Mouse (Mus musculus) frontal cortex, postnatal 25 days (tissue): ENCODE results near the gene Srek1ip1.

Experiments used
- DNase-seq, 2 experiments: peaks; one replicate each; pipeline ENCODE4 v3.0.0; 2022; ENCODE audit warnings: low spot score in 2 of 2

Gene Srek1ip1

DNA sequence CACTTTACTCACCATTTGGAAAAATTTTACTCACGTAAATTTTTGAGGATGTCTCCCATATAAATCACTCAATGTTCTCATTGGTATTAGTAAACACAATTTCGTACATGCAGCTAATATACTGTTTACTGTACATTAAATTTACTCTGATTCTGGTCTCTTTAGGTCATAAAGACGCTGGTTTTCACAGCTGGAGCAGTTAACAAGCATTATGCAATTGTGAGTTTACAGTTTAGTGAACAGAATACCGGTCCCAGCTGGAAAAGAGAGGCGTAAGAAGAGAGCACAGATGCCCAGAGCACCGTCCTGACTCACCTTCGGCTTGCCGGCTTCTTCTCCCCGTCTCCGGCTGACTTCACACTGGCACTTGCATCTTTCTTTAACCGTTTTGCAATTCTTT, at the start of gene Srek1ip1:
Srek1ip1 (plus strand) TSS at position 301 of the 400 bp plus-strand sequence.
- DNase-seq = no peak

DNA sequence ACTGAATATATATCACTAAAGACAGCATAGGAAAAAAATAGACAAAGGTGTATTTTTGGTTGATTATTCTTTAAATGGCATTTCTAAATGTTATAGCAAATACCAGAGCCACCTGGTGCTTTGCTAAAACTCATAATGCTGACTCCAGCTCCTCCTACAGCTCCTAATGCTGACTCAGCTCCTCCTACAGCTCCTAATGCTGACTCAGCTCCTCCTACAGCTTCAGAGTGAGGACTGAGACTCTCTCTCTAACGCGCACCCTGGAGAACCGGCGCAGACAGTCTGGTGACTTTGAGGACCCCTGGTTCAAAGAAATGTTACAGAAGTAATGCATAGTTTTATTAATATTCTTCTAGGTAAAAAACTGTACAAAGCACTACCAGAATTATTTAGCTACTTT, 49.4 kb upstream of the Srek1ip1 start:
- no peak for DNase-seq

DNA sequence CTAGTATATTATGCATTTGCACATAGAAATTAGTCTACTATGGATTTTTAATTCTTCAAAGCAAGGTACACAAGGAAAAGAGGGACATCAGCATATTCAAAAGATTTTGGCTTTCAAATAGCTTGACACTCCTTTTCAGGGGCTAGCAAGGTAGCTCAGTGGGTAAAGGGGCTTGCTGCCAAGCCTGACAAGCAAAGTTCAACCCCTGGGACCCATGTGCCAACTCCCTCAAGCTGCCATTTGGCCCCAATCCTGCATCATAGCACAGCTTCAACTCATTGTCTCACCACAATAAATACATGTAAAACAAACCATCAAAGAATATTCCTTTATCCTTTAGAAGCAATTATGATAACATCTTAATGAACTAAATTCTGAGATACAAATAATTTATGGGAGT, 45.3 kb upstream of the Srek1ip1 start:
- no peak for DNase-seq

DNA sequence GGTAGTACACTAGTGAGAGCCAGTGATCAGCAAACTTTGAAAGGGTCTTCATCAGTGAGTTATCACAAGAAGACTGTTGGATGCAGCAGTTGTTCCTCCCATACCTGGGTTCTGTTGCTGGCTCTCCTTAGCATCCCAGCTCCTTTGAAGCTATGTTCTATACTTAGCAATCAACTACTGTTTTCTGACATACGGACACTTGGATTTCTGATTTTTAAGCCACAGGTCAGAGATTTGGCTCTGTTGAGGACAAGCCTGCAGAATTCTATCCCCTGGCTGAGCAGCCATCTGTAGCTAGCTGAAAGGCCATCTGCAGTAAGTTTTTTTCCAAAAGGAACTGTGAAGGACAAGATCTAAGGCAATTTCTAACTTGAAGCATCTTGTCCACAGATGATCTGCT, 32.9 kb upstream of the Srek1ip1 start:
- DNase-seq = no peak

DNA sequence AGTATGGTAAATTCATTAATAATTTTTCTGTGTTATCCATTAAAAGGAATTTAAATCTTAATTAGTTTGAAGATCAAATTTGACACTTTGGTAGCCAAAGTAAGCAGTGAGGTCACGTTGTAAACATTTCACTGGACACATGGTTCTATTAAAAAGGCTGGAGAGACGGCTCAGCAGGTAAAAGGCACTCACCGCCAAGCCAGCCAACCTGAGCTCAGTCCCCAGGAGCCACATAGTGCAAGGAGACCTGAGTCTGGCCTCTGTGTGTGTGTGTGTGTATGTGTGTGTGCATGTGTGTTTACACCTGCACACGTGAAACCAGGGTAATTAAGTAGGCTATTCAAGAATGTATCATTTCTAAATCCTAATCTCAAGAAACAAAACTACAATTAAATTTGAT, 29.9 kb upstream of the Srek1ip1 start:
- no peak for DNase-seq

DNA sequence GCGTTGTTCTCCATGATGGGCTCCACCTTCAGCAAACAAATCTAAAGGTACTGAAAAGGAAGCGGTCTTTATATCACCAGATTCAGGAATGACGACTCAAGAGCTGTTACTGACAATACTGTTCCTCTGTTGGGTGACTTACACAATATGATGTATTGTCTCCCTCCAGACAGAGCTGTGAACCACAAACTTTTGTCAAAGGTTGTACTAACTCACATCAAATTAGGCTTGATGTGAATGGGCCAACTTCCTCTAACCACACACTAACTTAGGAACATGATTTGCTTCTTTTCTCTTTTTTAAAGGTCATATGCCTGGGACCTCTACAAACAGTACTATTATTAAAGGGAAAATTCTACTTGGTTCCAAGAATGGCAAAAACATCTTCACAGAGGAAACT, 29.1 kb upstream of the Srek1ip1 start:
- no peak for DNase-seq

DNA sequence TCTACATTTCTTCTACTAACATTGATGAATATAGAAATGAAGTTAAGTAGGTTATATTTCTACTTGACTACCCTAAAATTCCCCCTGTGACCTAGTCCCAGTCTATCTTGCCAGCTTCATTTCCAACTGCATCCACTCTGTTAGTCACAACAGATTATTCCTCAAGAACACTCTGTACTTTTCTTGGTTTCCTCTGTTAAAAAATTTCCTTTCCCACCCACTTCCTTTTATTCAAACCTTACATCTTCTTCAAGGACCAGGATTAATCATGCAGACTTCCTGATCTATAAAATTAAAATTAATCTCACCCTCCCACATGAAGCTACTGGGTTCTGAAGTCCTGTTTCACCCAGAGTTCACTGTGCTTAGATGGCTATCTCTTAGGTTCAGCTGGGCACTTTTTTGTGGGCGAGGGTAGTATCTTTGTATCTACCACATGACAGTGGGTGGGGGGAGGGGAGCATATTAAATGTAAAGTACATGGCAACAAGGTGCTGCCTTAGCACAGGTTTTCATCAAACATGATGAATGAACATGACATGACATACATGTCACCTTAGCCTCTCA, 13.1 kb upstream of the Srek1ip1 start:
- no peak for DNase-seq

DNA sequence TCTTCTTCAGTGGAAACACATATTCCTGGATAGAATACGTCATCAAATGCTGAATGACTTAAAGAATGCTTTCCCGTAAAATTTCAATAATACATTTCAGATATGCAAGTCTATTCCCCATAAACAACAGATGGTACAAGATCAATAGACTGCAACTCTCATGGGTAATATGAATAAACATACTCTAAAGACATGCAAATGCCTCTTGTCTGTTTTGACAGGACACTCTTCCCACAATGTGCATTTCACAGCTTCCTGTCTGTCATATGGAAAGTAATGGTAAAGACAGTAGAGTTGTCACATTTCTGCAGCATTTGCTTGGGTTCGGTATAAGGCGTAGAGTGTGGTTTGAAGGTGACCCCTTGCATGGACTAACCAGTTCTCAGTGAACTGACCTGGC, 5.0 kb upstream of the Srek1ip1 start:
- DNase-seq = no peak

DNA sequence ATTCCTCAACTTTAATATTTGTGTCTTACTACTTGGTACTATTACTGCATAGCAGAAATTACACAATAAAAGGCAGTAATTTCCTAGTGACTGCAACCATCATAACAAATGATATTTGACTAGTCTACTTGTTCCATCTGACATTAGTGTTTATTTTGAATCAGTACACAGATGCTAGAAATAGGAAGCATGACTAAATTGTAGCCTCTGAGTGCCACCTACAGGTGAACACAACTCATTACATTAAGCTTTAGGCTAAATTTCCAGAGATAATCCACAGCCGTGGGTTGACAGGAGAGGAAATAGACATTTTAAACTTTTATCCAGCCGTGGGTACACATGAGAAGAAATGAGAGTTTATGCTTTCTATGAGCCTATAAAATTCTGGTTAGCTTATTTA, 2.6 kb upstream of the Srek1ip1 start:
- DNase-seq = no peak

DNA sequence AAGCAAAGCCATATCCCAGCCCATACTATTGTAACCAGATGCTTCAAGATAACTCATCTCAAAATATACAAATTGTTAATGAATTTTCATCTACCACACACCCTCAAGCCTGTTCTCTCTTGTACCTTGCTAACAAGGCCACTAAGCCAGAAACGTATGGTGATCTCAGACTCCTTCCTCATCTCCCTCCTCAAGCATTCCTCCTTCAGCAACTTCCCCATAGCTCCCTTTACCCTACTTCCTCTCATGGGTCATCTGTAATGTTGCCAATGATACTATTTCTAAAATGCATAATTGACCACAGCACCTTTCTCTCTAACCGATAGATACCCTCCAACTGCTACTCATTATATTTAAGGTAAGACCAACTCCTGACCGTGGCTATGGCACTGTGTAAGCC, 2.1 kb downstream of the Srek1ip1 start:
- DNase-seq = no peak

DNA sequence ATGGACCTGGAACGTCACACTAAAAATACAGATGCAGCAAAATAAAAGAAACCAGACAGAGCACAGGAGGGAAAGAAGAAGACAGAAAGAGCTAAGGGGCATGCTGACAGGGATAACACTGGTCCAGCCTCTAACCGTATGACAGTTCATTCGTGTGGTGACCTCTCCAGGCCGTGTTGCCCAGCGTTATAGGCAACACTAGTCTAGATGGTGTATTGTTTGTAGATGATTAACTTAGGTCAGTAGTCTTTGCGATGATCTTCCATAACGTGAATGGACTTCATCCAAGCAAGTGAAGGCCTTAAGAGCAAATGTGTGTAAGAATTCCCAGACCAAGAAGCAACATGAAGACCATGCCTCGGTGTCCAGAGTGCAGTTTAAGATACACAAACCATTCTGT, 6.8 kb downstream of the Srek1ip1 start:
- DNase-seq = no peak

DNA sequence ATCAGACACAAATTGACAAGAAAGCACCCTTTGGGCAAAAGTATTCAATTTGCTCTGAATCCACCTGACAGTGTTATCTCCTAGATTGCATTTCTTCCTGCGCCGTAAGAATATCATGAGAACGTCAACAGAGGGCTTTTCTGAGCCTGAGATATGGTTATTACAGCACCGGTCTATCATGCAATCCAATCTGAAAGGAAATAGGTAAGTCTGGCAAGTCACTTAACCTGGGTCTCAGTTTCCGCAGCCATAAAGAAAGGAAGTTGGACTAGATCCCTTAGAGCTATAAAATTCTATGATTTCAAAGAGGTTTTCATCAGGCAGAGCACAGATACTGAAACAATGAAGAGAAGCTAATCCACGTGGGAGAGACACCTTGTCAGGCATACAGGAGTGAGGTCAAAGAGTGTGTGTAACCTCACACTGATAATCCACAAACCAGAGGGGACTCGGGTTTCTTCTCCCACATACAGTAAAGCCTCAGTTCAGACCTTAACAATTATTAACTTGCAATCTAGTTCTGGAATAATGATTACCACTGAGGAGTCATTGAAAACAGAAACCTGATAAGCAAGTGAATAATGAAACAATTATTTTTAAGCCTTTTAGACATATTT, 7.4 kb downstream of the Srek1ip1 start:
- no peak for DNase-seq

DNA sequence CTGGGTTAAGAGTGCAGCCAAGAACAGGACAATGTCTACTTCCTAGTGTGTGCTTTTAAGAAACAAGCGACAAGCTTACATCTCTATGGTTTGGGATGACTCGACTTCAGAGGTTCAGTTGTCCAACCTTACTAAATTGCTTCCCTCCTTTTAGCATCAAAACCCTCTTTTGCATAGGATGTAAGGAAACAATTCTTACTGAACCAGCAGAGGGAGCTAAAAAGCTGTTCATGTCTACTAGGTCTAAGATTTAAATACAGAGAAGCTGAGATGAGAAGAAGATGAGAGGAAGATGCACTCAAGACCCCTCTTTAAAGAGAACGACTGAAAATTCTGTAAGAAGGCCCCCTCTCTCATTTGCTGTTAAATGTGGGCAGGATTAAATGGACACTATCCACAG, 13.4 kb downstream of the Srek1ip1 start:
- DNase-seq = no peak

DNA sequence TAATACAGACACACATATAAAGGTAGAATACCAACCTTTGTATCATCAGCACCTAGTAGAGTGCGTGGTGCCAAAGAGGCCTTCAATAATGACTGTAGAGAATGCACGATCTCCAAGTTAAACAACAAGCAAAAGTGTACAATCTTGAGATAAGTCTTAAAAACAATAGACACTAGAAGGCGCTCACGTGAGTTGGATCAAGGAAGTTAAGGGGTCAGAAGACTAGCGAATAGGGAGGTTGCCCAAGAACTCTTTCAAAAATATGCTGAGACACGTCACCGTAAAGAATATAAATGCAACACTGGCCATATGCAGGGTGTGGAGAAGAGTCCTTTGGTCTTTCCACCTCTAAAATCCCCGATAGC, 24.0 kb downstream of the Srek1ip1 start:
- no peak for DNase-seq

DNA sequence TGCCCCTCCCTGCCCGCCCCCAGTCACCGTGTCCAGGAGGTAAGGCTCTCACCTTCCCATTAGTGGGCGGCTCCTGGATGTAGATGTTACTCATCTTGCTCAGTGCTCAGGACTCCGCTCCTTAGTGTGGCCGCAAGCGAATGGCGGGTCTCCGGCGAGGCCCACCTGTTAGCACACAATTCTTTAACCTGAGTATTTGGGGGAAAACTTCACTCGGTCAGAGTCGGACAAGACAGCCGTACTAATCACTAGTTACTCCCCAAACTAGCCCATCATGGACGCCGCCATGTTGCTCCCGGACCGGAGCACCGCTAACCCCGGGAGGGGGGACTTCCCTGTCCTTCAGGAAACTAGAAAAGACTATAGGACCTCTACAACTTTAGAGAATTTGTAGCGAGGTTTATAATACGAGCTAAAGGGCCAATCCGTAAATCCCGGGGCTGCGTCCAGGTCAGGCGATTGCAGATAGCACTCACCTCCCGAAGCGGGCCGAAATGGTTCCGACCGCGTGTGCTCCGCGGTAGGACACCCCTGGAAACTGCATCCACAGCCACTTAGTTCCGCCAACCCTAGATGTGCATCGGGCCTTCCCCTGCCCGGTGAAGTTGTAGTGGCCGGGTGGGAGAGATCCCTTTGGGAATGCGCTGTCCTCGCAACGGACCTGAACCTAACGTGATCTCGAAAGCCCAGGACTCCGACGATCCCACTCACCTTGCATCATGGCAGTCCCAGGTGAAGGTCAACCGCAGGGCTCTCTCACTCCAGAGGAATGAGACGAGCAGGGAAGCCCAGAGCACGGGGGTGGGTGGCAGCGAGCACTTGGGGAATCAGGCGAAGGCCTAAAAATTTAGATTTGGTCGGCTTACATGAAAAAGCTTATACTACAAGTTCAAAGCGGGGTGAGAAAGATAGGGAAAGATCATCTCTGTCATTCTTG, 24.6 kb downstream of the Srek1ip1 start, which contains the start of gene Cwc27:
Cwc27 (minus strand) TSS at position 508 of the 937 bp plus-strand sequence.
- DNase-seq = peak; percentile 77 to 81

DNA sequence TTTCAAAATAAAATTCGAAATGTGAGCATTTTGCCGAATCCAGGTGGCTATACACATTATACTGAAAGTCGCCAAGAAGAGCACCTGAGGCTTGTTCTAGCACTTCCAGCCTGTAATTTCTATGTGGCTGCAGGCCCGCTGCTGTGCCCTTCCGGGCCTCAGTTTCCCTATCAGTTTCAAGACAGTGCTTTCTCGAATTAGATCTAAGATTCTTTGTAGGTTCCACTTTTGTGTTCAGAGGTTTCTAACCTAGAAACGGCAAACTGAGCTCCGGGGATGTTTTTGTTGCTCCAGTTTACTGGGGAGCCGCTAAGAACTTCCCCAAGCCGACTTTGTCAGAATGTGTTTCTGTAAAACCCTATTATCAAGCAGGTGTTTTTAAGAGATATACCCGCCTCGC, 25.4 kb downstream of the Srek1ip1 start:
- no peak for DNase-seq

DNA sequence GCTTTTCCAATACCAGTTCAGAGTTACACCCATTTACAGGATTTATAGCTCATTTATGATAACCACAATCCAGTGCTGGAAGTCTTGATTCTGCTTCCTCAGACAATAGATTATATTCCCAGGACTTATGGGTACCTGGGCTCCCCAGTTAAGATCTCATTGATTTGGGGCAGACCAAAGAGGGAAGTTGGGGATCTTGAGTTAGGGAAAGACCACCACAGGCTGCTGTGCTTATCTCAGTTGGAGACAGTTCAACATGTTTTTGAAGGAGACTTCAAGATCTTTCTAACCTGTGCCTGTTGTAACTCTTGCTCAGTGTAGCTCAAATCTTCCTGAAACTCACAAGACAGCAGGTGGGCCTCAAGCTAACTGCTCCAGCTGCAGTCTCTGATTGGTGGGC, 28.9 kb downstream of the Srek1ip1 start:
- no peak for DNase-seq

DNA sequence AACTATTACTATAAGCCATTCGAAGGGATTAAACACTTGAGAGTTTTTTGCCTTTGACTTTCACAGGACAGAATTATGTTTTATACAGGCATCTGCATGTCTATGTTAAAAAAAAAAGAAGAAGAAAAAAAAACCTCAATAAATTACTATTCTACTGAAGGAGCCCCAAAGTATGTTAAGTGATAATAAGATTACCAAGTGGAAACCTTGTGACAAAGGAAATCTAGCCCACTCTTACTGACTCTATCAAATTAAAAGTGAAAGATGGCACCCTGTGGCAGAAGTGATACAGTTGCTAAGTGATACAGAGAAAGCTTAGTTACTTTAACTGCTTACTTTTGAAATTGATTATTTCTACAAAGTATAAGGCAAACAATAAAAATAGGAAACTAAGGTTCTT, 29.6 kb downstream of the Srek1ip1 start:
- DNase-seq = no peak

DNA sequence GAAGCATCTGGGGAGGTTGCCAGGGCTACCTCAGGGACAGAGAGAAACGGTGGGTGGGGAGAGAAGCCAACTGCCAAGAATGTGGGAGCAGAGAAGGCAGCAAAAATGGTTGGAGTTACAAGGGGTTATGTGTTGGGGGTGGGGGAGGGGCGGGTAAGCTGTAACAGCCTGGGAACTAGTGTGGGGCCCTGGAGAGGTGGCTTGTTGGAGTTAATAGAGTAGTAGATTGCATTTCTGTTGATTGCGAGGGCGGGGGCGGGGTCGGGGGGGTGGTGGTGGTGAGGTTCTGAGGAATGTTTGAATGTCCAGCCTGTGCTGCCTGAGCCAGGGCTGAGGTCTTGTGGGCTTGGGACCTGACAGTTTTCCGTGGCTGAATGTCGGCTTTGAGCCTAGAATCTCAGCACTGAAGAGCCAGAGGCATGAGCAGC, 30.1 kb downstream of the Srek1ip1 start:
- DNase-seq = no peak

DNA sequence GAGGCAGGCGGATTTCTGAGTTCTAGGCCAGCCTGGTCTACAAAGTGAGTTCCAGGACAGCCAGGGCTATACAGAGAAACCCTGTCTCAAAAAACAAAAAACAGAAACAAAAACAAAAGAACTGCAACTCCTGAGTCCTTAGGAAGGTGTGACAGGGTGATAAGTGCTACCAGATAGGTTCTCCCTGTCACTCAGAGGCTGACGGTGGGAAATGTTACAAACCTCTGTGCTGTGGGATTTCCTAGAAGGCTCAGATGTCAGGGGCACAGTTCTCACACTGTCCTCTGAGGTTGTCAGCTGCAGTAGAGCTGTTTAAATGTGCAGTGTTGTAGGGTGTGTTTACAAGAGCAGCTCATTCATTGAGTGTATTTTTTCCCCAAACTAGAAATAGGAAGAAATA, 33.2 kb downstream of the Srek1ip1 start:
- DNase-seq = no peak

DNA sequence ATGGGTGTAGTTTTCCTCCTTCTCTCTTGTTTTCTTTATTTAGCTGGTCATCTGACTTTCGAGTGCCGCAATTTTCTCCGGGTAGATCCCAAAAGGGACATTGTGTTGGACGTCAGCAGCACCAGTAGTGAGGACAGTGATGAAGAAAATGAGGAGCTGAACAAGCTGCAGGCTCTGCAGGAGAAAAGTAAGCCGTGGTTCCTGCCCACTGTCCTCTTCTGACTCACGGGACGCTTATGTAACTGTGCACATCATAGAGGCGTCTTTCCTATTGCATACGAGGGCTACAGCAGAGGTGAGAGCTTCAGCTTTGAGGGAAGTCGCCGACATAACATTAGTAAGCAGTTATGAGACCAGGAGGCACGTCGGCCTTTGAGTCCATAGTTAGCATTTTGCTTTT, 40.5 kb downstream of the Srek1ip1 start:
- DNase-seq = no peak

DNA sequence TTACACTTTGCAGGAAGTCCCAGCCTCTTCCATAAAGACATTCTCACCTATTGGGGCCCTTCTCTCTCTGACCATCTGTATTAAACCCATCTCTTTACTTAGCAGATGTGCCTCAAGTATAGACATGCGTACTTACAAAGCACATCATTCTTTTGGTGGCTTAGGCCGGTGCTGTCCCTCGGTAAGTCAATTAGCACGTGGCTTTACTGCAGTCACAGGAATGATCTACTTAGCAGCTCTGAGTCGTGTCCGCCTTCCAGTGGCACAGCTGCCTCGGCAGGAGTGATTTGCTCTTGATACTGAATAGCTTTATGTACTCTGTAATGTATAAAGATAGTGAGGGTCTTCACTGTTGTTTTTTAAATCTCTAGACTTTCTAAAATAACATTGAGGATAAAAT, 45.3 kb downstream of the Srek1ip1 start:
- no peak for DNase-seq

DNA sequence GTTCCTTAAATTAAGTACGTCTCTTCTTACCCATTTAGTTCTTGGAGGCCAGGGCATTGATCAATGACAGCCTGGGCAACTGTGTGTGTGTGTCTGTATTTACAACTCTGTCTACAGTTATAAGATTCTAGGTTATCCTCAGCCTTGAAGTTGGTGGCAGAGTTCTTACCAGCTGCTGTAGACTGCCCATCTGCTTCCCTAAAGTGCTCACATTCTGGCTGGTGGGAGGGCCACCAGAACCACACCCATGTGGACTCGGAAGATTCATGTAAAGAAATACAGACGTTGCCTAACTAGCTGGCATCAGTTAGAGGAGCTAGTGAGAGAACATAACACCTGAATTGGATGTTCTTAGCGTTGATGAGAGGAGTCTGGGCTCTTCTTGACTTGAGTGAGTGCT, 49.7 kb downstream of the Srek1ip1 start:
- DNase-seq = no peak
